Mouse (Mus musculus) retina, embryonic 14.5 days (tissue): ENCODE data around the gene Napsa.

Source experiments
- DNase-seq: peaks from one replicate; pipeline ENCODE4 v3.0.0-alpha.2; 2015; ENCODE audit warnings: low spot score

Napsa gene

GRCm38 (mm10) chr7:44538756-44539624 lies 33.2 kb upstream of the Napsa start:
- no peak for DNase-seq

DNA sequence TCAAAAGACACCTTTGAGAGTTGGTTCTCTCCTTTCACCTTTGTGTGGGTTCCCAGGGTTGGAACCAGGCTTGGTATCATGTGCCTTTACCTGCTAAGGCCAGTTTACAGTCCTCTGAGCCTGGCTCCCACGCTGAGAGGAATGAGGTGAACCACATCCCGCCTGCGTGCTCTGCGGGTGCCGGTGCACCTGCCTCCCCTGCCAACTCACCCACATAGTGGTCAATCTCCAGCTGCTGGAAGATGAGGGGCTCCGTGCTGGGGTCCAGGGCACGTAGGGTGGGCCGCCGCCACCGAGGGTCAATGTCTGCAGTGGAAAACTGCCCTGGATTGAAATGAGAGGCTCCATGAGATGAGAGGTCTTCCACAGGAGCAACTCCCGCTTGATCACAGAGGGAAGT lies 29.6 kb upstream of the Napsa start:
- no peak for DNase-seq

DNA sequence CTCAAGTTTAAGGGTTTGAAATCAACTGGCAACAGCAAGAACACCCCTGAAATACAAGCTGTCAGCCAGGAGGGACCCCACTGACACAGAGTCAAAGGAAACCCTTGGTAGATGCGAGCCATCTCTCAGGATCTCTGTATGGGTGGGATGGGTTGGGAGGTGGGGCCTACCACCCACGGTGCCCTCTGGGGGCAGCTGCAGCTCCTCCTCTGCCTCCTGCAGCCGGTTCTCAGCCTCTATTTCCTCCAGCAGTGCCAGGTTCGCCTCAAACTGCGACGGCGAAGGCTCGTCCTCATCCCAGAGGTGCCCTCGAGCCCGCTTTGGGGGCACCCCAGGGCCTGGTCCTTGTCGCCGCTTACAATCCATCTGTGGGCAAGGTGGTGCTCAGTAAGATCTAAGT lies 29.1 kb upstream of the Napsa start:
- DNase-seq, result no peak

- no peak for DNase-seq
Observed at GRCm38 (mm10) chr7:44546274-44546673, 25.9 kb upstream of the Napsa start.

- no peak for DNase-seq
Observed at GRCm38 (mm10) chr7:44547041-44547440, 25.1 kb upstream of the Napsa start.

- no peak for DNase-seq
Observed at GRCm38 (mm10) chr7:44547725-44548124, 24.5 kb upstream of the Napsa start.

DNA sequence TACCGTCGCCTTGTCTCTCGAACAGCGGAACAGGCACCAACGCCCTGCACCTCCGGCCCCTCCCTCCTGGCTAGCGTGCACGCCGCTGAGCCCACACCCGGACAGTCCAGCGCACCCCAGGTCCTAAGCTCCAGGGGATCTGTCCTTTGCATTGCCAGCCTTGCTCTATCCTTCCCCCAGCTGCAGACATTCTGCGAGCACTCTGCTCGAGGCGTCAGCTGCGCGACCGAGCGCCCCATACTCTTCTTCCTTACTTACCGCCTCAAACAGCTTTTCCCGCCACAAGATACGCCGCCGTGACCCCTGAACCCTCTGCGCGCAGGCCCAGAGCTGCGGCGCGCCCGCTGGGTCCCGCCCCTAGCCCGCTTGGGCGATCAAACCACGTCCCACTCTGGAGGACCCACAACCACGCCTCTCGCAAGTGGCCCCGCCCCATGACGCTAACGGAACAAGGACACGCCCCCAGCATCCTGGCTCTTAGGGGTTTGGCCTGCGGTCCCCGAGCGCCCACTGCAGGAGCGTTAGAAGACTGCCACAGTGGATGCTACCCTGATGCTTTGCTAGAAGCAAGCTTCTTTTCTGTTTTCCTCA lies 23.6 kb upstream of the Napsa start, which contains the start of gene Pold1:
Gene Pold1, minus strand, starts transcription at position 353 of the 591 bp plus-strand sequence.
- peak; percentile 100 for DNase-seq

GRCm38 (mm10) chr7:44549621-44550408 lies 22.4 kb upstream of the Napsa start:
- DNase-seq, result no peak

- no peak for DNase-seq
Observed at GRCm38 (mm10) chr7:44550409-44550678, 21.8 kb upstream of the Napsa start.

- DNase-seq, result no peak
Observed at GRCm38 (mm10) chr7:44551301-44551700, 20.9 kb upstream of the Napsa start.

- DNase-seq, result no peak
Observed at GRCm38 (mm10) chr7:44551731-44552130, 20.4 kb upstream of the Napsa start.

- DNase-seq, result no peak
Observed at GRCm38 (mm10) chr7:44552141-44552908, 19.9 kb upstream of the Napsa start.

DNA sequence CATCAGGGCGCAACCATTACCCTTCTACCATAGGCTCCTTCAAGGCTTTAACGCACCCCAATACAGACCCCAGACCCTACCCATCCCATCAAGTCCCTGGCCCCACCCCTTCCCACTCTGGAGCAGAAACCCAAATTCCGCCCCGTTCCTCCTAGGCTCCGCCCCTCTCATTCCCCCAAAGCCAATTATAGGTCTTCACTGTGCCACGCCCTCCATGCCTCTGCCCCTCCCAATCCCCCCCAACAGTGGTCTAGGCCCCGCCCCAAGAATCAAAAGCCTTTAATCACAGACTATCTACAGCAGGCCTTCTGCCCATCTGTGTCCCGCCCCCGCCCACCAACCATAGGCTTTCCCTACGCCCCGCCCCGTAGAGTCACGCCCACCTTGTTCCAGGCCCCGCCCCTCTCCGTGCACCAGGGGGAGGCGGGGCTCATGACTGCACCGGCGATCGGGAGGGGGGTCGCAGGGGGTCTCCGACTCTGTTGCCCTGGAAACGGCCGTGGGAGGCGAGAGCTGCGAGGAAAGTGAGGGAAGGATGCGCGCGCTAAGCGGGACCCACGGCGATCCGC lies 18.9 kb upstream of the Napsa start:
- peak; percentile 93 for DNase-seq

- peak; percentile 97 for DNase-seq
Observed at GRCm38 (mm10) chr7:44553826-44554225, 18.4 kb upstream of the Napsa start, which contains the start of gene Nr1h2. Gene Nr1h2, minus strand, starts transcription at chr7:44553951.

DNA sequence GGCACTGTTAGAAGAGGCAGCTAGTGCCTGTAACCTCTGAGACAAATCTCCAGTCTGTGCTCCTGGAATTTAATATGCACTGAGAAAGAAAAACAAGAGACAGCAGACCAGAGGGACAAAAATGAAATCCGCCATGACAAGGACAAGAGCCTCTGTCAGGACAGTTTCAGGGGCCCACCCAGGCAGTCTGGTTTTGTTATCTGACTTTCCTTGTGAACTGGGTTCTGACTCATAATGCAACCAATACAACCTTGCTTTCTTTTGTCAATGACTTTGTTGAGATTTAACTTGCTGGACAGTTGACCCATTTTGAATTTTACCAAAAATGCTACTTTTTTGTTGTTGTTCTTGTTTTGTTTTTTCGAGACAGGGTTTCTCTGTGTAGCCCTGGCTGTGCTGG lies 14.6 kb upstream of the Napsa start:
- DNase-seq, result no peak

GRCm38 (mm10) chr7:44560435-44561400 lies 11.5 kb upstream of the Napsa start:
- DNase-seq, result peak; percentile 89

GRCm38 (mm10) chr7:44563284-44563683 lies 8.9 kb upstream of the Napsa start:
- DNase-seq, result no peak

DNA sequence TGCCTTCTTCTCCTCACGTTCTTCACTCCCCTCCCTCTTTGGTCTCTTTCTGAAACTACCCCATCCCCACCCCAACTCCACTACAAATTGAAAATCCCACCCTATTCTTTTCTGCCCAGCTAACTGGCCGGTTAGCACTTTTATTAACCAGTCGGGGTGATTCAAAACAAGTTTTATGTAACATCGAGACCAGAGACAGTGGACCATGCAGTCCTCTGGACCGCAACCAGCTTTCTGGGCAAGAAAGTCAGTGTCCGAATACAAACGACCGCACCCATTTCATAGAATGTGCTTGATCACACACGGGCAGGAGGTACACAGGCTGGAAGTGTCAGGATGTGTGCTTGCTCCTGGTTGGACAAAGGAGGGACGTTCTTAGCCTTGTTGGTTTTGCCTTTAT lies 7.7 kb upstream of the Napsa start:
- DNase-seq, result no peak

GRCm38 (mm10) chr7:44565414-44565813 lies 6.8 kb upstream of the Napsa start:
- no peak for DNase-seq

- no peak for DNase-seq
Observed at GRCm38 (mm10) chr7:44568803-44569202, 3.4 kb upstream of the Napsa start.

GRCm38 (mm10) chr7:44570989-44571388 lies 1.2 kb upstream of the Napsa start:
- DNase-seq, result no peak
